Mouse (Mus musculus) testis, postnatal 10 days (tissue): ENCODE data around the gene March4.
A peak's percentile ranks its signal among the peaks of the same experiment; 100 is the strongest.

Experiments
- DNase-seq: peaks from one replicate; pipeline ENCODE4 v3.0.0; 2021; ENCODE audit warnings: low spot score

March4 gene

DNA sequence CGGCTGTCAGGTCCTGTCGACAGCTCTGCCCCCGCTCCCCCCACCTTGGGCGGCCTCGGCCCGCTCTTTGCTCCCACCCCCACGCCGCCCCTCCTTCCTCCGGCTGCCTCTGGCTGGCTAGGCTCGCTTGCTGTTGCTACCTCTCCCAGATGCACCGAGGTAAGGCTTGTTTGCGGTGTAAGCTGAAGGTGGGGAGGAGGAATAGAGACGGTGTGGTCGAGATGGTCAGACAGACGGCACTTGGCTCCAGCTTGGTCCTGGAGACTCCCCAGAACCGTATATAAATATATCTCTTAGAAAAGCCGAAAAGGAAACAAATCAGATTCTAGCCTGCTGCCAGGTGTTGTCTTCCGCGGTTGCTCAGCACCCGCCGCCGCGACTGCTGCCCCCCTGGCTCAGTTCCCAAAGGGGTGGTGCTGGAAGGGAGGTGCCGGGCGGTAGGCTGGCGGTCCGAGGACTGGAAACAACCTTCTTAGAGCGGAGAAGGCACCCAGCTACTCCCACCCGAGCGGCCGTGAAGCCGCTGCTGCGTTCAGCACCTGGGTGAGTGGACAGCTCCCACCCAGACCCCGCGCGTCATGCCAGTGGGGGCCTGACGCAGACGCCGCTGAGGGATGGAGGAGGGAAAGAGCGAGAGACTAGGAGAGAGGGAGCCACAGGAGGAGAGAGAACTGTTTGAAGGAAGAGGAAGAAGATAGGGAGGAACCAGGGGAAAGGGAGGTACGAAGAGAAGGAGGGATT lies at the start of gene March4:
TSS of gene March4 (minus strand) at position 320 of the 741 bp plus-strand sequence.
- peak; percentile 89 for DNase-seq

DNA sequence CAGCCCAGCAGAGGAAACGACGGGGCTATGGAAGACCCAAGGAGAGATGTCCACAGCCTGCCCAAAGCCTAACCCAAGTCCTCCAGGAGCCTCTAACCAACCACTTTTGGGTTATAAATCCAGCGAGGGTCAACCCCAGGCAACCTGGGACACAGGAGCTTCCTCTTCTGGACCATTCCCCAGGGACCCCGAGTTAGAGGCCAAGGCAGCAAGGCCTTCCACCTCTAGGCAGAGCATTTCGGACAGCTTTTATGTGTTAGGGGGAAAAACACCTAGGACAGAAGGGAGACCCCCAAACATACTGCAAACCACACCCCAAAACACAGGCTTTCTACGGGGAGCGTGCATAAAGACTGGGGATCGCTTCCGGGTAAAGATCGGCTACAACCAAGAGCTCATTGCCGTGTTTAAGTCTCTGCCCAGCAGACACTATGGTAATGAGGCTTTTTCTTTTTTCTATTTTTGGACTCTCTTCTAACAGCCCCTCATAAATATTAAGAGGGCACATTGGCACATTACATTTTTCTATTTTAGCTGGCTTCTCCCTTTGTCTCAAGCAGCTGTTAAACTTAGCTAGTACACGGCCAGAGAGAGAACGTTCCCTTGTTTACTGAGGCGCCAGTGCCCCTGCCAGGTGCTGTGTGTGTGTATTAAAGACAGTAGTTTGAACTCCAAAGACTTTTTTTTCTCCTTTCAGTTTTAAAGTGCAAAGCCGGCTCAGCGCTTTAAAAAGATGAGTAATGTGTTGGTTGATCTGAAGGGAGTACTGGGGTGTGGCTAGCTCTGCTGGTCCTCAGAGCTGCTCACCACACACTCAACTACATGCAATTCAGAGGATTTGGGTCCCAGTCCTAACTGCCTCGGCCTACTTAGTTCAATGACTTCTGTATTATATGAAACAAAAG lies 49.5 kb upstream of the March4 start:
- DNase-seq: no peak

DNA sequence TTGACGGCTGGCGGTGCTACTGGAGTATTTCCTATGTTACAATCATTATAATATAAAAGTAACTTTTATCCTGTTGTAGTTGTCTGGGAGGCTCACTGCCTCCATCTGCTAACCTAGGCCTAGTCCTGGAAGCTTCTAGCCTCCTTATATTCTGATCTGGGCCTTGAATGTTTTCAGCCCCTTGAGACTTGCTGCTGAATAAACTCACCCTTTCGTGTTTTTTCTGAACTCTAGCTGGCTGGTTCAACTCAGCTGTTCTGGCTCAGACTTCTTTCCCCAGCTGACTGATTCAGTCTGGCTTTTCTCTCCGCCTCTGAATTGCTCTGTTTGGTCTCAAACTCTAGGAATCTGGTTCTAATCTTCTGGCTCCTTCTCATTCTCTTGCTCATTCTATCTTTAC lies 47.2 kb upstream of the March4 start:
- no peak for DNase-seq

DNA sequence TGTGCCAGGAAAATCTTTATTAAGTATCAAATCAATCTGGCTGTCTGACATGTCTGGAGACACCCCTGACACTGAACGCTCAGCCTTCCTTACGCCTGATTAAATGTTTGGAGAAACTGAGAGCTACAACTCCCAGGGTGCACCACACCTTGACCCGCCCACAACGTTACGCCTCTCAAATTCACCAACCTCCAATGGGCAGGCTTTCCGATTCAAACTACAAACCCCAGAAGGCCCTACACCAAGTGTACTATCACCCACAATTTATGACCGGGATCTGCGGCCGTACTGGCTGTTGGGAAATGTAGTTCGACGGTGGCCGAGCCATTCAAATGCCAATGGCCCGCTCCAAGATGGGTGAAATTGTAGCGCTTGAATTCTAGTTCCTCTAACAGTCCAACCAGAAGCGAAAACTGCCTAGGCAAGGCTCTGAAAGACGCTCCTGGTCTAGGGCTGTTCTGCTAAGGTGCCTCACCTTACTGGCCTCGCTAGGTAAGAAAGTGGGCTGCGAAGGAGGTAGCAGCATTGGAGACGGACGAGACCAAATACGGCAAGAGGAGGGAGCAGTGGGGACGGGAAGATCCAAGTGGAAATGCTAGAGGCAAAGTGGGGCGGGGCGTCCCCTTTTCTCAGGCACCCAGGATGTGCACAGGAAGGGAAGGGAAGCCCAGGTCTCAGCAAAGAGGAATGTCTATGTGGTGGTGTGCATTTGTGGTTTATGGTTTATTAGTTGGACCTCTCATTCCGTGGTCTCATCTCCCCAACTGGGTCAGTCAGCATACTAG lies 46.4 kb upstream of the March4 start, which contains the start of gene Smarcal1:
TSS of gene Smarcal1 (plus strand) at position 305 of the 785 bp plus-strand sequence.
- DNase-seq: peak; percentile 89

DNA sequence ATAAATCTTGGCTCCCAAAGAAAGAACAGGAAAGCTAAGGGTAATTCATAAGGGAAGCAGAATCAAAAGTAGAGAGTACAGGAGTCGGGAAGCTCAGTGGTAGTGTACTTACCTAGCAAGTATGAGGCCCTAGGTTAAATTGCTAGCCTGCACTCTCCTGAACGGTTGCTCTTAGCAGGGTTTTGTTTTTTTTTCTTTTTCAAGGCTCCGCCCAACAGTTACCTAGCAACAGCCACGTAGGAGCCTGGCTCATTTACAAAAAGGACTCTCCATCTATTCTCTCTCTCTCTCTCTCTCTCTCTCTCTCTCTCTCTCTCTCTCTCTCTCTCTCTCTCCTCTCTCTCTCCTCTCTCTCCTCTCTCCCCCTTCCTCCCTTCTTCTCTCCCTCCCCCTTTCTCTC lies 42.1 kb upstream of the March4 start:
- DNase-seq: no peak

DNA sequence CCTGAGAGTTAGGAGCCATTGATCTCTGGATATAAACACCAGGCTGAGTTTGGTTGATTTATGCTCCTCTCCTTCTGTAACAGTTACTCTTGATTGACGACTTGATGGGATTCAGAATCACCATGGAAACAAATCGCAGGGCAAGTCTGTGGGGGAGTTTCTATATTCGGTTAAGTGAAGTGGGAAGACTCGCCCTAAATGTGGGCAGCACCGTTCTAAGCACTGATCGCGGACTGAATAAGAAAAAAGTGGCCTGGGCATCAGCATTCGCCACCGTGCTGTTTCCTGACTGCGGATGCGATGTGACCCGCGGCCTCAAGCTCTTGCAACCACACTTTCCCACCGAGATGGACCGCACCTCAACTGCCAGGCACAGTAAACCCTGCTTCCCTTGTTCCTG lies 41.6 kb upstream of the March4 start:
- DNase-seq: no peak

DNA sequence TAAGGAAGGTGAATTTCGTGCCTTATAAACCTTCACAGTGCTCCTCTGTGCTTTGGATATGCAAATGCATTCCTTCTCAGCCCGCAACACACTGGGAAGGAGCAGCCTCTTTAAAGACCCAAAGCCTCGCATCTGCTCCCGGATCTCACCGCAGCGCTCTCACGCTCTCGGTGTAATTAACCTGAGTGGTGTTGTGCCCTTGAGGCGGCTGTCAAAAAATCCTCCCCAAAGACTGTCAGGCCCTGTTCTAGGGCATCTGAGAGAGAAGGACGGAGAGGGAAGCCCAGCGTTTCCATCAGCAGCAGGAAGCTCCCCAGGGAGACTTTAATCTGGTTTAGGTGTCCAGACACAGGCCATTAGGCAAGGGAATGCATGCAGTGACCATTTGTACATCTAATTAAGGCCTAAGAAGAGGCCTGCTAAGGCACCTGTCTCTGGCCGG lies 40.8 kb upstream of the March4 start:
- no peak for DNase-seq

DNA sequence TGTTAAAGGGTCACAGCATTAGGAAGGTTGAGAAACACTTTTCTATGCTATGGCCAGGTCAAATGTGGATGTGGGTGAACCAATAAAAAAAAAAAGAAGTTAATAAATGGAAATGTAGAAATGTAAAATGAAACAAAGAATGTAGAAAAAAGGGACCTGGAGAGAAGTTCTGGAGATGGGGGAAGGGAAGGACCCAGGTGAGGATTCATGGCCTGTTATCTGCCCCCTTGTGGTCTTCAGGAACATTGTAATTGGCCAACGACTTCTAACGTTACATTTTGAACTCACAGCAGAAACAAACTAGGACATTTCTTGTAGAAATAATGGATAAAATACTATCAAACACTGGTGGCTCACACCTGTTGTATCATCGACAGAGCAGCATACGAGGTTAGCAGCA lies 38.4 kb upstream of the March4 start:
- no peak for DNase-seq

DNA sequence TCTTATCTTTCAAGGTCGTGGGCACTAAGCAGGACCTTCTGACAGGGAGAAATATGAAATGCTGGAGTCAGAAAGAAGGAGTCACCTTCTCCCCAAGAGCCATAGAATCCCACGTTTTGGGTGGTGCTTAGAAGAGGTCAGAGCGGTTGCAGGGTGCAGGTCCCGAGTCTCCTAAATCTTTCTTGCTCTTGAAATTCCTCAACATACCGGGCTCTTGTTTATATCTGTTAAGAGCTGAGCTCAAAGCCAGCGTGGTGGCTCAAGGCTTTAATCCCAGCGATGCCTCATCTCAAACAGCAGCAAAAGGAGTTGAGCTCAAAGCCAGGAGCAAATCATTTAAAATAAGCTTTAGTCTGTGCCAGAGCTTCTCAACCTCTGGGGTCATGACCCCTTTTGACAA lies 37.9 kb upstream of the March4 start:
- no peak for DNase-seq

DNA sequence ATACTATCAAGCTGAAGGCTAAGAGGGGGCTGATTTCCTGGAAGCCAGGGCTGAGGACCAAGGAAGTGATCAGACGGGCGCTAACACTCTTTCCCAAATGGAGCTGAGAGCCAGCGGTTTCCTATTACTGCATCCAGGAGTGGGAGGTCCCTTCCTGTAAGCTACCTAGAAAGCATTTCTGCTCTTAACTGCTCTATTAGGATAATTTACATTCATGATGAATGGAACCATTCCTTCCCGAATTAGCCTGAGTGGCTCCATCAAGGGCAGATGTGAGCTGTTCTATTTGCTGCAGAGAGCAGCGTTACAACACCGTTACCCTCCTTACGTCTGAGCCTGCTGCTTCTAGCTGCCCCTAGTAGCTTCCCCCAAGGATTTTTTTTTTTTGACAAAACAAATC lies 37.3 kb upstream of the March4 start:
- no peak for DNase-seq

DNA sequence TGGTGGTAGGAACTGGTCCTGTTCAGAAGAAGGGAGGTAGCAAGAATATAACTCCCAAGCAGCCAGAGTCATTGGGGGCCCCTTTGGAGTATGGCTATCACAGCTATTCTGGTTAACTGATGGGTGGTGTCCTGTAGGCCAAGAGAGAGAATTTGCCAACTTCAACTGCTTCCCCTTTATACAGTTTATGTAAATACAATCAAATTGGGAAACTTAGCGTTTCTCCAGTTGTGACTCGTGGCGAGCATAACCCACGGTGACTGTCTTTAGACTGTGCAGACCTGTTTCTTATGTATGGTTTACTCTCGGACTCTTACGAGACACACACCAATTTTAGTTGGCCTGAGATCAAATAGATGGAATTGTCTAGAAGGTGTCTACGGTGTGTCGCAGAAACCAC lies 32.0 kb upstream of the March4 start:
- DNase-seq: no peak

DNA sequence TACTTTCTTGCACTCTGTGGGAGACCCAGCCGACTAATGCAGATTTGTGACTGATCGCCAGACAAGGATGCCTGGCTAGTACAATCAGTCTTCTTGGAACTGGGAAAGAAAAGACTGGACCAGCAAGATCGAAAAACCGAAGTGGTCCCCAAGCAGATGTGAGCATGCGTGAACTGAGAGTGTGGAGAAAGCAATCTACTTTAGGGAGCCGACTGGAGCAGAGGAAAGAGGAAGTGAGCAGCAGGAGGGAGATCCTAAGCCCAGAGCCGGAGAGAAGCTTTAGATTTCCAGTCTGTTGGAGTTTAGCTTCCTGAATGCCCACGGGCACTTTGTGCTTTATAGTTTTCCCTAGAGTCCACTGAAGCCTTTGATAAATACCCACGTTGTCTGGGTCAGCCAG lies 30.3 kb upstream of the March4 start:
- no peak for DNase-seq

DNA sequence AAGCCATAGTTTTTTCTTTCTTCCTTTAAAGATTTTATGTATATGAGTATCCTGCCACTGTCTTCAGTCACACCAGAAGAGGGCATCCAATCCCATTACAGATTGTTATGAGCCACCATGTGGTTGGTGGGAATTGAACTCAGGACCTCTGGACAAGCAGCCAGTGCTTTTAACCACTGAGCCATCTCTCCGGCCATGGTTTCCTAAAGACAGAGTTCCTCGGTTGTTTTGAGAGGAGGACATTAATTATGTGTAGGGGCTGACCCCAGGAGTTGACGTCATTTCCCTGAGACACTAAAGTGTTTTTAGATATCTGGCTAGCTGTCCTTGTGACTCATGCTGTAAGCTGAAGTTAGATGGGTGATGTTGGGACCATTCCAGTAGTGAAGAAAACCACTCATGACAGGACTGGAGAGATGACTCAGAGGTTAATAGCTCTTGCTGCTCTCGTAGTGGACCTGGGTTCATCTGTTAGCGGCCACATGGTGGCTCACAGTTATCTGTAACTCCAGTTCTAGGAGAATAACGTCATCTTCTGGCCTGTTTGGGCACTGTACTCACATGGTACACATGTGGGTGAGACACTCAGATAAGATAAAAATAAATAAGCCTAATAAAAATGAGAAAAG lies 27.7 kb upstream of the March4 start:
- DNase-seq: no peak

DNA sequence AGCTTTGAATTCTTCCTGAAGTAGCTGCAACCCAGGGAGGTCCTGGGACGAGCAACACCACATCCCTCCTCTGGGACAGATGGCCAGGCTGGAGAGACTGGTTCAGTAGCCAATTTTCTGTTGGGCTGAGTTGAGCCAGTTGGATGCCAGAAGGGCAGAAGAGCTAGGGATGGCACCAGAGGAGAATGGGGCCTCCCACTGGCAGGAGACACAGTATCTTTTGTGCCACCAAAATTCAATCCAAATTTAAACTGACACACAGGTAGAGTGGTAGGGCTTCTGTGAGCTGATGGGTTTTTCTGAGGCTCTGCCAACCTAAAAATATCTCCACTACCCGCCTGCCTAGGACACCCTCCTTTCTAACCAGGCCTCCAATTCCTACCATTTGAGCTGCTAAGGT lies 21.9 kb upstream of the March4 start:
- DNase-seq: no peak

DNA sequence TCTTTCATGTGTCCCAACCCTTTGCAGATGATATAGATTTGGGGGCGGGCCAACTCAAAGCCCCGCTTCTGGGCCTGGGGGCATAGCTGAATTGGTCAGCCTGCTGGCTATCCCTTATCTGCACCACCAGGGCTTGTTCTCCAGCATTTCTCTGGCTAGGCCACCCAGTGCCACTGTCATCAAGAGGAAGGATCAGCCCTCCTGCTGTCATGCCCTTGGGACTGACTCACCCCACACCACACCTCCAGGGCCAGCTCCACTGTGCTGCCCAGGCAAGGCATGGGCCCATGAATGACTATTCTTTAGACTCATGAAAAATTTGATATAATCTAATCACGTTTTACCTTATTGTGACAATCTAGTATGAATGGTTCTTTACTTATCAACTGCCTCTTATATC lies 19.7 kb upstream of the March4 start:
- DNase-seq: no peak

DNA sequence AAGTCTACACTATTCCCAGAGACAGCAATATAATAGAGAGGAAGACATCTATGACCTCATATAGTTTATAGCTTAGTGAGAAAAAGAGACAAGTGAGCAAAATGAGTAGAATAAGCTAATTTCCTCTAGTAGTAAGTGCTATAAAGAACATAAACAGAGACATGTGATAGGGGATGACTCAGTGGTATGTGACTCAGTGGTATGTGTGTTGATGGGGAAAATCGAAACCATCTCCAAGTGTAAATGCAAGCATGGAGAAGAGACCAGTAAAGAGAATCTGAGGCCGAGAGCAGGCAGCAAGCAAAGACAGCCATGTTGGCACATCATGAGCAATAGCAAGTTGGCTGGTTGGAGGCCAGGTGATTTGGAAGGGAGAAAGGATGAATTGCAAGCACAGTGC lies 13.6 kb upstream of the March4 start:
- DNase-seq: no peak

DNA sequence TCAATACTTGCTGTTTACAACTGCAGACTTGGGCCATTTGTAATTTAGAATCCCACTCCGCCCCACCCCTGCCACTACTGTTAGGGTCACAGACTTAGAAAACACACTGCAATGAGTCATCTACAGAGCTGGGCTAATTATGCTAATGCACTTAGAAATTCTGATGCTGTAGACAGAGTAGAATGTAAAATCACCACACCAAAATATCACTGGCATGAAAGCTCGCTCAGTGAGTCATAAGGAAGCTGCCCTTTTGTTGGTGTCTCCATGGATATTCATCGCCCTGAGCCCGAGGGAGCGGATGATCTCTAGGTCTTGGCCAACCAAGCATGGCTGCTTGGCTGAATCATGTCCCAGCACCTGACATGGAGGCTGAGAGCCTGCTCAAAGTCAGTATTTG lies 1.5 kb upstream of the March4 start:
- DNase-seq: no peak

DNA sequence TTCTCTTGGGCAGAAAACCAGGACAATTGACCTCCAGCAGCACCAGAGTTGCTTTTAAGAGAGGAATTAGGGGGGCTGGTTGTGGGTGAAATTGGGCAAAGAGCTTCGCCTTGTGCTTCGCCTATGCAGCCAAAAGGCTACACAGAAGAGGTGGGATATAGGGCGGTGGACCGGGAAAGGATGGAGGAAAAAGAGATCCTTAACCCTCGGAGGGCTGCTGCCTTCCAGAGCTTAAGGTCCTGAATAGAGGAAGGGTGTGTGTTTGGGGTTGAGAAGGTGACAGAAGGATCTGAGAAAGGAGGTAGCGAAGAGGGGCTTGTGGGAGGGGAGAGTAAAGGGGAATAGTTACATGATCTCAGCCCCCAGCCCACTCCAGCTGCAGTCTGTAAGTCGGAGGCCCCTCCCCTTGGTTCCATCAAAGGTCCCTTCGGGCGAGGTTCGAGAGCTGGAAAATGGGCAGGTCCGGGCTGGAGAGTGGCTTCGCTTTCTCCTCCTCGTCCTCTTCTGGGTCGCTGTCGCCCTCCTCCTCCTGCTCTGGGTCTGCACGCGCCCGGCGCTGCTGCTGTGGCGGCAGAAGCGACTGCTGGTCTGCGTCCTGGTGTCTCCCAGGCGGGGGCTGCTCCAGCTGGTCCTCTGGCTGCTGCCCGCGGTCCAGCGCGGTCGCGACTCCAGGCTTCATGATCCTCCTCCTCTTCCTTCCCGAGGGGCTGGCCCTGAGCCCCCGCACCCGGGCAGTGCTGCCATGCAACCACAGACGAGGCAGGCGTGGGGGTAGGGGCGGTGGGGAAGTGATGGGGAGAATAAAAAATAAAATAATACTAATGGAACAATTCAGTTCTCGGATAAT lies 782 bp downstream of the March4 start:
- DNase-seq: peak; percentile 48

DNA sequence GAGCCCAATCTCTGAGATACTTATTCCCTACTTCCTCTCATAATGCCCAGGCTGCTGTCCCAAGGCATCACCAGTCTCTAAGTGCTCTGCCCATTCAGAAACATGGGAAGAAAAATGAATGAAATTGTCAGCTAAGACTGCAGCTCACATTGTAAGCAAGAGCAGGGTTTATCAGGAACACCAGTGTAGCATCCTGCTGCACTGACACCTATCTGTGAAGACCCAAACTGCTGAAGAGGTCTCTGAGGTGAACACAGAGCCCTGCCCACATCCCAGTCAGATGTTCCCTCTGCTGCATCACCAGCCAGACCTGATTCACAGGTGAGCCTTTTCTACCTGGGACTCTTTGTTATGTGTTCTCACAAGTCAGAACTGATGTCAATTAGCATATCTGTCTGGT lies 3.3 kb downstream of the March4 start:
- no peak for DNase-seq

DNA sequence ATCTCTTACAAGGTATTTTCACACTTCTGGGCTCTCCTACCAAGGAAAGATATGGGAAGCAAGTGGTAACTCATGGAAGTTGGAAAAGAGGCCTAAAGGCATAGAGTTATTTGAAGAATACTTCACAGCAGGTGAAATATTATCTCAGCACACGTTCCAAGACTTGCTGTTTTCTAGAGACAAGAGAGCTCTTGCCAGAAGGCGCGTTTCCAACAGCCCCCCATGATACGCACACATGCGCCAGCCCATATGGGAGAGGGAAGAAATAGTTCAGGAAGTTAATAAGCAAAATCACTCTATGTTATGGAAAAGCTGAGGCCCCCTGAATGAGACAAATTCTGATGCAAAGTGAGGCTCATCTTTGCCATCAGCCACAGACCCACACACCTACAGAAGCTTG lies 3.8 kb downstream of the March4 start:
- DNase-seq: no peak
